Mouse (Mus musculus) CH12.LX (cell line): Measurements from ENCODE around the gene Mfsd5. TPM values are rescaled to one million over a fixed set of nuclear protein-coding genes. Genes with fewer than 3 reads are reported as not detected.

Source experiments
- DNase-seq: peaks from one replicate; pipeline ENCODE4 v3.0.0-alpha.2; 2013; ENCODE audit errors: extremely low read depth
- H3K27ac ChIP-seq: 2 replicates; pipeline ENCODE4 v1.5.1; 2012; ENCODE audit warnings: low read depth, mild to moderate bottlenecking, control low read depth, moderate library complexity; ENCODE audit not compliant: insufficient read depth
- H3K27me3 ChIP-seq: replicated peaks from 2 replicates; pipeline ENCODE3; 2012; ENCODE audit warnings: inconsistent platforms
- H3K36me3 ChIP-seq, 2 experiments: replicated peaks in 1 of 2; 2 replicates each; pipeline versions ENCODE3 to v1.6.1; 2012; ENCODE audit warnings: inconsistent platforms in 1 of 2, low read length in 1 of 2, mild to moderate bottlenecking in 1 of 2, mixed read lengths in 1 of 2, moderate library complexity in 1 of 2; ENCODE audit not compliant: control insufficient read depth in 1 of 2, insufficient read depth in 1 of 2
- H3K4me1 ChIP-seq, 2 experiments: 2 replicates each; pipeline ENCODE4 v1.6.1; 2012; ENCODE audit warnings: inconsistent platforms in 1 of 2, moderate library complexity in 1 of 2; ENCODE audit not compliant: insufficient read depth in 2 of 2, control insufficient read depth in 1 of 2
- H3K4me2 ChIP-seq: 2 replicates; pipeline ENCODE4 v1.6.1; 2012; ENCODE audit warnings: low read depth, mild to moderate bottlenecking, control low read depth; ENCODE audit not compliant: poor library complexity, insufficient read depth, severe bottlenecking
- H3K4me3 ChIP-seq, 3 experiments: fragments of 150-350 bp in 1 of 3; sonication (generic) in 1 of 3; replicated peaks in 1 of 3; 2 replicates each; pipeline versions ENCODE3 to v1.5.1; 2011 to 2012; ENCODE audit warnings: low read depth in 2 of 3, low read length in 2 of 3, mild to moderate bottlenecking in 2 of 3, moderate library complexity in 2 of 3, control low read depth in 1 of 3, improper control_type of control experiment in 1 of 3, inconsistent platforms in 1 of 3, mixed read lengths in 1 of 3; ENCODE audit not compliant: poor library complexity in 1 of 3
- H3K79me2 ChIP-seq: replicated peaks from 2 replicates; pipeline ENCODE4 v1.6.1; 2012; ENCODE audit warnings: mild to moderate bottlenecking, moderate library complexity; ENCODE audit not compliant: control insufficient read depth, poor library complexity, insufficient read depth, severe bottlenecking; ENCODE audit errors: extremely low read depth
- H3K9ac ChIP-seq: 2 replicates; pipeline ENCODE4 v1.6.1; 2012; ENCODE audit warnings: low read depth, mild to moderate bottlenecking, control low read depth, moderate library complexity; ENCODE audit not compliant: insufficient read depth
- H3K9me3 ChIP-seq: replicated peaks from 2 replicates; pipeline ENCODE3; 2012; ENCODE audit warnings: low read length, inconsistent platforms, mixed read lengths
- BHLHE40 ChIP-seq: IDR thresholded peaks from 2 replicates; pipeline ENCODE4 v1.6.1; 2011; ENCODE audit warnings: mild to moderate bottlenecking, low read depth, low read length, improper control_type of control experiment
- CHD2 ChIP-seq: IDR thresholded peaks from 2 replicates; pipeline ENCODE4 v1.6.1; 2011; ENCODE audit warnings: low read length, improper control_type of control experiment
- CTCF ChIP-seq, 2 experiments: IDR thresholded peaks in 1 of 2; conservative IDR thresholded peaks in 1 of 2; 2 replicates each; pipeline ENCODE4 v1.5.1; 2011 to 2012; ENCODE audit warnings: low read depth in 2 of 2, low read length in 2 of 2, improper control_type of control experiment in 1 of 2, inconsistent platforms in 1 of 2, mild to moderate bottlenecking in 1 of 2, moderate library complexity in 1 of 2
- E2F4 ChIP-seq: IDR thresholded peaks from 2 replicates; pipeline ENCODE4 v1.6.1; 2011; ENCODE audit warnings: low read depth, low read length, improper control_type of control experiment; ENCODE audit not compliant: insufficient replicate concordance
- ELF1 ChIP-seq: IDR thresholded peaks from 2 replicates; pipeline ENCODE4 v1.6.1; 2014; ENCODE audit warnings: low read depth, mild to moderate bottlenecking, inconsistent platforms, low read length, improper control_type of control experiment
- EP300 ChIP-seq: IDR thresholded peaks from 2 replicates; pipeline ENCODE4 v1.6.1; 2011; ENCODE audit warnings: low read length, improper control_type of control experiment
- HCFC1 ChIP-seq: IDR thresholded peaks from 2 replicates; pipeline ENCODE4 v1.6.1; 2012; ENCODE audit warnings: low read depth, mild to moderate bottlenecking, inconsistent platforms, low read length, improper control_type of control experiment
- IRF4 ChIP-seq: IDR thresholded peaks from 2 replicates; pipeline ENCODE4 v1.6.1; 2014; ENCODE audit warnings: low read depth, mild to moderate bottlenecking, inconsistent platforms, low read length, improper control_type of control experiment
- JUN ChIP-seq: IDR thresholded peaks from 2 replicates; pipeline ENCODE4 v1.6.1; 2011; ENCODE audit warnings: low read depth, mild to moderate bottlenecking, low read length, improper control_type of control experiment, moderate library complexity; ENCODE audit not compliant: insufficient read depth
- JUND ChIP-seq: conservative IDR thresholded peaks from 2 replicates; pipeline ENCODE4 v1.6.1; 2011; ENCODE audit warnings: low read depth, low read length, improper control_type of control experiment
- MAFK ChIP-seq: IDR thresholded peaks from 2 replicates; pipeline ENCODE4 v1.6.1; 2011; ENCODE audit warnings: low read length, improper control_type of control experiment; ENCODE audit not compliant: insufficient replicate concordance
- MAX ChIP-seq: IDR thresholded peaks from 2 replicates; pipeline ENCODE4 v1.6.1; 2011; ENCODE audit warnings: low read length, improper control_type of control experiment
- MAZ ChIP-seq: IDR thresholded peaks from 2 replicates; pipeline ENCODE4 v1.6.1; 2012; ENCODE audit warnings: low read depth, mild to moderate bottlenecking, inconsistent platforms, low read length, improper control_type of control experiment, moderate library complexity
- MEF2A ChIP-seq: IDR thresholded peaks from 2 replicates; pipeline ENCODE4 v1.6.1; 2014; ENCODE audit warnings: low read depth, mild to moderate bottlenecking, inconsistent platforms, low read length, improper control_type of control experiment, borderline replicate concordance
- MXI1 ChIP-seq: IDR thresholded peaks from 2 replicates; pipeline ENCODE4 v1.6.1; 2011; ENCODE audit warnings: mild to moderate bottlenecking, low read depth, low read length, improper control_type of control experiment
- MYC ChIP-seq: IDR thresholded peaks from 2 replicates; pipeline ENCODE4 v1.6.1; 2011; ENCODE audit warnings: low read depth, mild to moderate bottlenecking, improper control_type of control experiment, low read length
- NELFE ChIP-seq: IDR thresholded peaks from 2 replicates; pipeline ENCODE4 v1.6.1; 2011; ENCODE audit warnings: low read depth, low read length, improper control_type of control experiment
- NRF1 ChIP-seq: IDR thresholded peaks from 2 replicates; pipeline ENCODE4 v1.6.1; 2014; ENCODE audit warnings: low read depth, mild to moderate bottlenecking, inconsistent platforms, low read length, improper control_type of control experiment, moderate library complexity
- PAX5 ChIP-seq: IDR thresholded peaks from 2 replicates; pipeline ENCODE4 v1.6.1; 2012; ENCODE audit warnings: low read length, inconsistent platforms, mixed read lengths
- POLR2A ChIP-seq: IDR thresholded peaks from 2 replicates; pipeline ENCODE4 v1.6.1; 2011; ENCODE audit warnings: low read depth, mild to moderate bottlenecking, improper control_type of control experiment, low read length
- POLR2AphosphoS2 ChIP-seq: IDR thresholded peaks from 2 replicates; pipeline ENCODE4 v1.6.1; 2011; ENCODE audit warnings: low read depth, low read length, improper control_type of control experiment
- RAD21 ChIP-seq: IDR thresholded peaks from 2 replicates; pipeline ENCODE4 v1.6.1; 2011; ENCODE audit warnings: low read depth, mild to moderate bottlenecking, low read length, improper control_type of control experiment, moderate library complexity
- RCOR1 ChIP-seq: conservative IDR thresholded peaks from 2 replicates; pipeline ENCODE4 v1.6.1; 2012; ENCODE audit warnings: low read depth, mild to moderate bottlenecking, inconsistent platforms, low read length, improper control_type of control experiment
- SIN3A ChIP-seq: IDR thresholded peaks from 2 replicates; pipeline ENCODE4 v1.6.1; 2012; ENCODE audit warnings: low read length, improper control_type of control experiment, inconsistent platforms
- SMC3 ChIP-seq: IDR thresholded peaks from 2 replicates; pipeline ENCODE4 v1.6.1; 2011; ENCODE audit warnings: low read depth, low read length, improper control_type of control experiment
- TBP ChIP-seq: conservative IDR thresholded peaks from 2 replicates; pipeline ENCODE4 v1.6.1; 2011; ENCODE audit warnings: low read depth, low read length, improper control_type of control experiment
- TCF12 ChIP-seq: IDR thresholded peaks from 2 replicates; pipeline ENCODE4 v1.6.1; 2014; ENCODE audit warnings: low read depth, mild to moderate bottlenecking, inconsistent platforms, low read length, improper control_type of control experiment
- USF1 ChIP-seq: IDR thresholded peaks from 2 replicates; pipeline ENCODE4 v1.6.1; 2014; ENCODE audit warnings: low read depth, mild to moderate bottlenecking, inconsistent platforms, low read length, improper control_type of control experiment
- USF2 ChIP-seq: conservative IDR thresholded peaks from 2 replicates; pipeline ENCODE4 v1.6.1; 2011; ENCODE audit warnings: low read depth, low read length, improper control_type of control experiment
- ZC3H11A ChIP-seq: IDR thresholded peaks from 2 replicates; pipeline ENCODE4 v1.6.1; 2012; ENCODE audit warnings: low read depth, mild to moderate bottlenecking, inconsistent platforms, low read length, improper control_type of control experiment
- ZNF384 ChIP-seq: IDR thresholded peaks from 2 replicates; pipeline ENCODE4 v1.6.1; 2012; ENCODE audit warnings: low read depth, low read length, improper control_type of control experiment, inconsistent platforms
- dilution Hi-C: fragments of 300-500 bp; cut with MboI; formaldehyde crosslinking; loops from 2 replicates; pipeline ENCODE4 v1.14.3; 2020; ENCODE audit warnings: low sequenced_read_pairs; ENCODE audit not compliant: extremely low pct_unique_long_range_greater_than_20kb, extremely low pct_ligation_motif_present
- in situ Hi-C: fragments of 300-500 bp; cut with MboI; formaldehyde crosslinking; loops from 3 replicates; pipeline ENCODE4 v1.14.3; 2019; ENCODE audit warnings: low sequenced_read_pairs, low pct_ligation_motif_present, low pct_unique_long_range_greater_than_20kb, mixed read lengths
- polyA plus RNA-seq: library from polyadenylated mRNA; unstranded; fragments of >175 nt; gene quantifications from 2 replicates; pipeline ENCODE4 v1.2.1, GENCODE M21; 2012; ENCODE audit warnings: low read depth; ENCODE audit not compliant: insufficient read length
- total RNA-seq, 2 experiments: library from RNA; depleted of rRNA; stranded (reverse); fragments of 300-350 nt in 1 of 2; fragments of >200 nt in 1 of 2; gene quantifications; 2 replicates each; pipeline ENCODE4 v1.2.3; 2012 to 2014

Gene Mfsd5
- total and polyA plus RNA-seq, 3 experiments: 31.1 to 90.6 (median 51.8) TPM

DNA sequence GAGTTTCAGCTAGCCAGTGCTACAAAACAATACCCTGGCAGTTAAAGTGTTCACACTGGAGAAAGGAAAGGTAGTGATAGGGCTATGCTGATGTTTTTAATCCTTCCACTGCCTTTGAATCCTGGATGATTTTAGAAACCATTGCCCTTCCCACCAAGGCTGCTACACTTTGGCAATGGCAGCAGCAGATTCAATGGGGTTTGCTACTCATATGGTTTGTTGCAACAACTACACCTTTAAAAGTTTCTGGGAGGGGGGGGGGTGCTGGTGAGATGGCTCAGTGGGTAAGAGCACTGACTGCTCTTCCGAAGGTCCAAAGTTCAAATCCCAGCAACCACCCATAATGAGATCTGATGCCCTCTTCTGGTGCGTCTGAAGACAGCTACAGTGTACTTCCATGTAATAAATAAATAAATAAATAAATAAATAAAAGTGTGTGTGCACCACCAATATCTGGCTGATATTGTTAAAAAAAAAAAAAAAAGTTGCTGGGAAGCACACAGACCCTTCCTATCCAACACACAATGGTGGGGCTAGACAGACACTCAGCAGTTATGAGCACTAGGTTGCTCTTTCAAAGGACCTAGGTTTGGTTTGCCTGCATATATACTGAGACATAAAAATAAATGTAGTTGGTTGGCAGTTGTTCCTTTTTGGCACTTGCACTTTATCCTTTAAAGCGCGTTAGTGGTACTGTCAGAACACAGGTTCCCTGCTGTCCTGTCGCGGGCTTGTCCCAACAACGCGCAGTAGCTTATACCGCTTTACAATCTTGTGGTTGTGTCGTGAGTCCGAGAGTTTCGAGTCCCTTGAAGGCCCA, 45.6 kb downstream of the Mfsd5 start:
- peak overlapping the region; percentile 29; the same call in 1 of the 2 replicates for H3K9ac ChIP-seq

DNA sequence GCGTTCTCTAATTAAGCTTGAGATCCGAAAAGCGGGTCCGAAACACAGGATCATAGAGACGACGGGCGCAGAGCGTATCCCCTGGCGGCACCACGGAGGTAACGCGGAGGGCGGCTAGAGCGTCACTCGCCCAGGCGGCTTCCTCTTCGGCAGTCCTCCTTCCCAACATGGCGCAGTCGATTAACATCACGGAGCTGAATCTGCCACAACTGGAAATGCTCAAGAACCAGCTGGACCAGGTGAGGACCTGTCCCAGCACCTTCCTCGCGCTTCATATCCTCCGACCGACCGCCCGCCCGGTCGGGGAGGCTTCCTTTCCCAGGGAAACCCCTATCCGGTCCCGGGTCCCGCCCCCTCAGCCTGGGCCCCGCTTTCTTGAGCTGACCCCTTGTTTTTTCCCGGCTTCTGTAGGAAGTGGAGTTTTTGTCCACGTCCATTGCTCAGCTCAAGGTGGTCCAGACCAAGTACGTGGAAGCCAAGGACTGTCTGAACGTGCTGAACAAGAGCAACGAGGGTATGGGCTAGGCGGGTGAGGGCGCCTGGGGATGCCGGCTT, 46.8 kb downstream of the Mfsd5 start, which contains the start of gene Pfdn5:
Gene Pfdn5, plus strand, starts transcription at position 95 of the 555 bp plus-strand sequence.
- Histone ChIP-seq H3K27me3 (no peaks in the 10 kb centered on the region), H3K4me3 (peak within 1 kb of the TSS; percentile 72 to 98 (median 97)), H3K4me2 (peak within 1 kb of the TSS; percentile 65), H3K9me3 (no peaks in the 10 kb centered on the region), H3K9ac (peak within 1 kb of the TSS; percentile 91), H3K27ac (peak within 1 kb of the TSS; percentile 52), H3K36me3 (peaks cover 39 to 71% of the 10 kb centered on the region in 2 experiments), H3K4me1 (peaks cover 4 to 21% of the 10 kb centered on the region in 2 experiments; a peak in 3 of 4 replicates), H3K79me2 (peaks cover 14% of the 10 kb centered on the region; the same call in 1 of the 2 replicates)
- in situ Hi-C loops (no loop called here), dilution Hi-C loops (no loop called here)
- peak; percentile 81 for DNase-seq
- peak; percentile 93 for TF ChIP-seq SIN3A
- no peak for TF ChIP-seq ZNF384
- peak; percentile 74 for TF ChIP-seq NELFE
- no peak for TF ChIP-seq EP300
- TF ChIP-seq TBP: peak; percentile 92
- TF ChIP-seq MYC: no peak
- TF ChIP-seq JUND: no peak
- no peak for TF ChIP-seq JUN
- TF ChIP-seq MXI1: 0 out of 2 replicates have a peak, but pooled peaks have one; percentile 60
- TF ChIP-seq E2F4: peak; percentile 37; the same call in 1 of the 2 replicates
- peak; percentile 96 for TF ChIP-seq TCF12
- no peak for TF ChIP-seq CHD2
- no peak for TF ChIP-seq RCOR1
- no peak; the same call in 1 of the 2 replicates for TF ChIP-seq NRF1
- no peak for TF ChIP-seq ZC3H11A
- no peak for TF ChIP-seq USF1
- TF ChIP-seq USF2: no peak
- TF ChIP-seq MAX: peak; percentile 40; the same call in 1 of the 2 replicates
- TF ChIP-seq MAZ: no peak
- peak; percentile 67 for TF ChIP-seq POLR2A
- TF ChIP-seq ELF1: peak; percentile 84
- no peak for TF ChIP-seq RAD21
- TF ChIP-seq IRF4: peak; percentile 70; the same call in 1 of the 2 replicates
- no peak for TF ChIP-seq MAFK

More for the DNA sequence above, 45.6 kb downstream of the Mfsd5 start:
- Histone ChIP-seq H3K36me3 (peaks cover 46 to 73% of the 10 kb centered on the region in 2 experiments), H3K79me2 (peaks cover 14% of the 10 kb centered on the region; the same call in 1 of the 2 replicates), H3K4me1 (peaks cover 4 to 19% of the 10 kb centered on the region in 2 experiments; a peak in 3 of 4 replicates), H3K4me2 (peak overlapping the region; percentile 31)
- in situ Hi-C loops (no loop called here), dilution Hi-C loops (no loop called here)
- no peak for DNase-seq
- no peak for TF ChIP-seq JUND
- no peak for TF ChIP-seq HCFC1
- TF ChIP-seq MYC: no peak
- TF ChIP-seq RCOR1: no peak
- TF ChIP-seq BHLHE40: no peak
- no peak for TF ChIP-seq PAX5
- TF ChIP-seq CTCF (conservative IDR thresholded peaks at IDR 0.05 in 1 of 2, IDR thresholded peaks at IDR 0.05 in 1 of 2; ENCODE audit: low read depth in 2 of 2, low read length in 2 of 2): peak in 1 of 2 experiments; percentile 13; a peak in 1 of 4 replicates
- no peak for TF ChIP-seq EP300
- TF ChIP-seq POLR2AphosphoS2: 0 out of 2 replicates have a peak, but pooled peaks have one; percentile 4
- TF ChIP-seq SMC3: no peak
- no peak for TF ChIP-seq JUN
- TF ChIP-seq MXI1: no peak
- TF ChIP-seq MEF2A: no peak
- TF ChIP-seq NRF1: no peak
- 0 out of 2 replicates have a peak, but pooled peaks have one; percentile 26 for TF ChIP-seq TBP
- TF ChIP-seq E2F4: no peak
- TF ChIP-seq, all 38 proteins: peak for 3
- no peaks in the 10 kb centered on the region for H3K27me3 ChIP-seq
- 0 out of 2 replicates have a peak overlapping the region, but pooled peaks have one; percentile 8 for H3K27ac ChIP-seq
- no peaks in the 10 kb centered on the region for H3K9me3 ChIP-seq
- peak overlapping the region; percentile 27 to 40 (median 28) for H3K4me3 ChIP-seq
